Mouse (Mus musculus): ENCODE results near the gene Samd4b. TPM values are rescaled to one million over a fixed set of nuclear protein-coding genes. Genes with fewer than 3 reads are reported as not detected.

Samd4b gene
- polyA plus RNA-seq, 1 experiment from 2014 or later = 18.9 TPM

- Histone ChIP-seq H3K27ac (peak overlapping the region; percentile 67), H3K4me1 (replicated peaks) (peaks cover 74% of the 10 kb centered on the region), H3K4me2 (replicated peaks) (0 out of 2 replicates have a peak overlapping the region, but pooled peaks have one; percentile 11), H3K9ac (0 out of 2 replicates have a peak overlapping the region, but pooled peaks have one; percentile 15), H3K36me3 (no peaks in the 10 kb centered on the region), H3K27me3 (replicated peaks) (no peaks in the 10 kb centered on the region), H3K9me3 (no peaks in the 10 kb centered on the region), H3K4me3 (replicated peaks) (no peak overlapping the region)
- 59% methylated on average over 6 of the region's 6 CpGs for WGBS
- ATAC-seq = no peak
Observed at GRCm38 (mm10) chr7:28585001-28585400, 12.9 kb downstream of the Samd4b start.

GRCm38 (mm10) chr7:28584468-28584867 is 13.5 kb downstream of the Samd4b start:
- Histone ChIP-seq H3K4me1 (replicated peaks) (peaks cover 78% of the 10 kb centered on the region), H3K4me2 (replicated peaks) (peak overlapping the region; percentile 39; the same call in 1 of the 2 replicates), H3K9ac (0 out of 2 replicates have a peak overlapping the region, but pooled peaks have one; percentile 15), H3K4me3 (replicated peaks) (no peak overlapping the region), H3K9me3 (no peaks in the 10 kb centered on the region), H3K27ac (peak overlapping the region; percentile 67), H3K27me3 (replicated peaks) (no peaks in the 10 kb centered on the region), H3K36me3 (0 out of 2 replicates have a peak, but pooled peaks cover under 1% of the 10 kb centered on the region)
- no peak for ATAC-seq
- WGBS = 47% methylated on average over 4 of the region's 4 CpGs

DNA sequence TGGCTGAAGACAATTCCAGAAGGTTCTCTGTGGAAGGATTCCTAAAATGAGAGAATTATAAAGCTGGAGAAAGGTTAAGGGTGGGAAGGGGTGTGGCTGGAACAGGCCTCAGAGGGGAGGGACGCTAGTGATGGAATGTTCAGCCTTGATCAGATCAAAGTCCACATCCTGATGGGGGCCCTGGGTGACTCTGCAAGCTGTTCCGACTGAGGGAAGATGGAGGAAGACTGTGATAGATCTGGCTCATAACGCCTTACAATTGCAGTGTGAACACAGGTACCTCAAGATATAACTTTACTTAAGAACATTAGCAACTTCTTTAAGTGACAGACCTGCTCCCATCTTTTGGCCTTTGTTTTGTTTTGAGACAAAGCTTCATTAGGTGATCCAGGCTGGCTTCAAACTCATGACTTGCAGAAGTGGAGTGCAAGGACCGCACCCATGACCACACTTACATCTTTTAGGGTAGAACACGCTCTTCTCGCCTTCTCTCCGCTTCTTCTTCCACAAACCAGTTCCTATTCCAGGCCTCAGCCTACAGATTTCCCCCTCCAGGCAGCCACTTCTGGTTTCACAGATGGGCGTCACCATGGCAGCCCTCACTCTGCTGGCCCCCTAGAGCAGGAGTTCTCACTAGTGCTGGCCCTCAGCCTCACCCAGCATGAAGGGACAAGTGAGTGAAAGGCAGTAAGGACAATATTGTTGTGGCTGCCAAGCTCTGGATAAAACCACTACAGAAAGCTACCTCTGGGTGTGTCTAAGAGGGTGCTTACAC is 14.2 kb downstream of the Samd4b start:
- Histone ChIP-seq H3K27ac (peak overlapping the region; percentile 67), H3K4me3 (replicated peaks) (no peak overlapping the region), H3K9ac (no peak overlapping the region), H3K36me3 (0 out of 2 replicates have a peak, but pooled peaks cover 6% of the 10 kb centered on the region), H3K27me3 (replicated peaks) (no peaks in the 10 kb centered on the region), H3K4me1 (replicated peaks) (peaks cover 85% of the 10 kb centered on the region), H3K4me2 (replicated peaks) (peak overlapping the region; percentile 39), H3K9me3 (no peaks in the 10 kb centered on the region)
- 60% methylated on average over 8 of the region's 8 CpGs for WGBS
- ATAC-seq = peak; percentile 84

DNA sequence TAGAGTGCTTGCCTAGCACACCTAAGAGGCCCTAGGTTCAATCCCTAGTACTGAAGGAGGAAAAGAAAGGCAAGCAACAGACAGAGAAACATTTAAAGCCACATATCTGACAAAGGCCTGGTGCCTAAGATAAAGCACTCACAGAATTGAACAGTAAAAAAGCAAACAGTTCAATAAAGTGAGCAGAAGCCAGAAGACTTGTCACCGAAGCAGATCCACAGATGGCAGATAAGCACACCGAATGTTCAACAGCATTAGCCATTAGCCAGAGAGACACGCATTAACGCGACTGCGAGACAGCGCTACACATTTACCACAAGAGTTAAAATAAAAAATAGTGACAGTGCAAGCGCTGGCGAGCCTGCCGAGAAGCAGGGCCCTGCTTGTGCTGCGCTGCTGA is 15.1 kb downstream of the Samd4b start:
- no peak for ATAC-seq
- peak overlapping the region; percentile 39; the same call in 1 of the 2 replicates for H3K4me2 ChIP-seq (replicated peaks)
- no peak overlapping the region for H3K9ac ChIP-seq
- H3K4me1 ChIP-seq (replicated peaks) = peaks cover 86% of the 10 kb centered on the region
- peak overlapping the region; percentile 67 for H3K27ac ChIP-seq
- H3K9me3 ChIP-seq = no peaks in the 10 kb centered on the region
- 0 out of 2 replicates have a peak, but pooled peaks cover 6% of the 10 kb centered on the region for H3K36me3 ChIP-seq
- no peak overlapping the region for H3K4me3 ChIP-seq (replicated peaks)
- H3K27me3 ChIP-seq (replicated peaks) = no peaks in the 10 kb centered on the region
- WGBS = 56% methylated on average over 11 of the region's 11 CpGs

- WGBS = 62% methylated on average over 4 of the region's 4 CpGs
- Histone ChIP-seq H3K27ac (peak overlapping the region; percentile 67), H3K27me3 (replicated peaks) (no peaks in the 10 kb centered on the region), H3K4me2 (replicated peaks) (peak overlapping the region; percentile 26; the same call in 1 of the 2 replicates), H3K9ac (no peak overlapping the region), H3K9me3 (no peaks in the 10 kb centered on the region), H3K36me3 (0 out of 2 replicates have a peak, but pooled peaks cover 6% of the 10 kb centered on the region), H3K4me3 (replicated peaks) (no peak overlapping the region), H3K4me1 (replicated peaks) (peaks cover 86% of the 10 kb centered on the region)
- ATAC-seq = peak; percentile 19
Observed at GRCm38 (mm10) chr7:28581721-28582120, 16.2 kb downstream of the Samd4b start.

GRCm38 (mm10) chr7:28579826-28580225 is 18.1 kb downstream of the Samd4b start:
- Histone ChIP-seq H3K4me3 (replicated peaks) (no peak overlapping the region), H3K27ac (no peak overlapping the region; the same call in 1 of the 2 replicates), H3K4me1 (replicated peaks) (peaks cover 78% of the 10 kb centered on the region), H3K36me3 (0 out of 2 replicates have a peak, but pooled peaks cover 6% of the 10 kb centered on the region), H3K9me3 (no peaks in the 10 kb centered on the region), H3K9ac (no peak overlapping the region), H3K4me2 (replicated peaks) (no peak overlapping the region), H3K27me3 (replicated peaks) (no peaks in the 10 kb centered on the region)
- WGBS = 72% methylated on average over 5 of the region's 5 CpGs
- no peak for ATAC-seq

DNA sequence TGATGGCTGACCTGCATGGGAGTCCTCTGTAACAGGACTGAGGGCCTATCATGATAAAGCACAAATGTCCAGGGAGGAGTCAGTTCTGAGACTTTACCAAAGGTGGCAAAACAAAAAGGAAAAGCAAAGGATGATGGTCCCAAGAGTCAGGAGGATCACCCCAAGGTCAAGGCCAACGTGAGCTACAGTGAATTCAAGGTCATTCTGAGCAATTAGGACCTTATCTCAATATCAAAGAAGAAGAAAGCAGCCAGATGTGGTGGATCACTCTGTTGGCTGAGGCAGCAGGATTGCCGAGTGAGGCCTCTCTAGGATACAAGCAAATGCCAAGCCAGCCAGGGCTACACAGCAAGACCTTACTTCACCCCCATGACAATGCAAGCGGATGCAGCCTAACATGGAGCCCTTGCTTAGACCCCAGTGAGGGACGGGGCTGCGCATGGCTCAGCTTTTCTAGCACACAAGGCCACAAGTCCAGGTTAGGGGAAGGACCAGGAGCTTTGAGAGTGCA is 19.3 kb downstream of the Samd4b start:
- Histone ChIP-seq H3K4me3 (replicated peaks) (no peak overlapping the region), H3K4me1 (replicated peaks) (peaks cover 73% of the 10 kb centered on the region), H3K27me3 (replicated peaks) (no peaks in the 10 kb centered on the region), H3K4me2 (replicated peaks) (peak overlapping the region; percentile 30; the same call in 1 of the 2 replicates), H3K9me3 (no peaks in the 10 kb centered on the region), H3K36me3 (0 out of 2 replicates have a peak, but pooled peaks cover 6% of the 10 kb centered on the region), H3K9ac (no peak overlapping the region), H3K27ac (peak overlapping the region; percentile 83)
- 65% methylated on average over 5 of the region's 5 CpGs for WGBS
- ATAC-seq = no peak

DNA sequence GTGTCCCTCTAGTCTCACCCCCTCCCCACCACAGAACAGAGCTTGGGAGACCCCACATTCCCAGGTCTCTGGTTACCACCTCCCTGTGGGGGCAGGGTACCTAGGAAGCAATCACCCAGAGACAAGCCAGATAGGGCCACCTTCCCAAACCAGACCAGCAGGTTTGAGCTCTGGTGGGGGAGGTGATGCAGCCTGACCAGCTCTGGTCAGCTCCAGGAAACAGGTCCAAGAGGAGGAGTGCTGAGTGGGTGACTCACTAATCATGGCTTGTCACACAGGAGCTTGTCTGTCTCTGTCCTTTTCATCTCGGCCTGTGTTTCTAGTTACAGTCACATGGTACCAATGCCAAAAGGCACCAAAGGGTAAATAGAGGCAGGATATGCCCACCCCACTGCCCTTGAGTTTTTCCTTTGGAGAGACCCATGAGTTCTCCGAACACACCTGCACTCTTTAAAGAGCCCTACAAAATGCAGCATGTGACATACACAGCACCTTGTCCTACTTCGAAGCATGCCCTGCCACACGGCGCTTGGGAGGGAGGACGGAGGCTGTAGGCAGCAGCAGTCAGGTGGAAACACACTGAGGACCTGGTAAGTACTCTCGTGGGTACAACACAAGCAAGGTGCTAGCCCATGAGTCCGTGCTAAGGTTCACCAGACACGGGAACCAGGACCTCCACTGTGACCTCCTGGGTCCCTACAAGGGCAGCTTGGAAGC is 20.0 kb downstream of the Samd4b start:
- Histone ChIP-seq H3K27ac (peak overlapping the region; percentile 83), H3K27me3 (replicated peaks) (no peaks in the 10 kb centered on the region), H3K36me3 (0 out of 2 replicates have a peak, but pooled peaks cover 6% of the 10 kb centered on the region), H3K4me2 (replicated peaks) (peak overlapping the region; percentile 30; the same call in 1 of the 2 replicates), H3K4me3 (replicated peaks) (no peak overlapping the region), H3K9ac (0 out of 2 replicates have a peak overlapping the region, but pooled peaks have one; percentile 20), H3K4me1 (replicated peaks) (peaks cover 74% of the 10 kb centered on the region), H3K9me3 (no peaks in the 10 kb centered on the region)
- WGBS = 54% methylated on average over 9 of the region's 9 CpGs
- peak; percentile 84 for ATAC-seq

GRCm38 (mm10) chr7:28576271-28576914 is 21.6 kb downstream of the Samd4b start:
- Histone ChIP-seq H3K9ac (no peak overlapping the region), H3K4me2 (replicated peaks) (no peak overlapping the region; the same call in 1 of the 2 replicates), H3K9me3 (no peaks in the 10 kb centered on the region), H3K4me3 (replicated peaks) (no peak overlapping the region), H3K36me3 (0 out of 2 replicates have a peak, but pooled peaks cover 6% of the 10 kb centered on the region), H3K27ac (peak overlapping the region; percentile 83), H3K4me1 (replicated peaks) (peaks cover 76% of the 10 kb centered on the region), H3K27me3 (replicated peaks) (no peaks in the 10 kb centered on the region)
- peak; percentile 36 for ATAC-seq
- WGBS = 69% methylated on average over 5 of the region's 5 CpGs

DNA sequence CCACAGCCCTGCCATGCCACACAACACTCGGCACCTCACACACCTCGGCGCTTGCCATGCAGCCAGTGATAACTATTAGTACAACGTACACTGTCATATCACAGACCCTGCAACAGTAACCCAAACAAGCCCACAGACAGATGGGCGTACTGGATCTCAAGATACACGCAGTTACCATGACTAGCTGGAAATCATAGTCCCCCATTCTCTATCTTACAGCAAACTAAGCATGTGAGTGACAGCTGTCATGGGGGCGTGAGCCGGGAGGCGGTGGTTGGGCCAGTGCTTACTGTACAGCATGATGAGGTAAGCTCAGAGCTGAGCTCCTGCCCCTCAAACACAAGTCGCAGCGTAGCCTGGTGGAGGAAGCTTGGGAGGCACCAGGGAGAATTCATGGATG is 22.3 kb downstream of the Samd4b start:
- no peak overlapping the region for H3K4me2 ChIP-seq (replicated peaks)

DNA sequence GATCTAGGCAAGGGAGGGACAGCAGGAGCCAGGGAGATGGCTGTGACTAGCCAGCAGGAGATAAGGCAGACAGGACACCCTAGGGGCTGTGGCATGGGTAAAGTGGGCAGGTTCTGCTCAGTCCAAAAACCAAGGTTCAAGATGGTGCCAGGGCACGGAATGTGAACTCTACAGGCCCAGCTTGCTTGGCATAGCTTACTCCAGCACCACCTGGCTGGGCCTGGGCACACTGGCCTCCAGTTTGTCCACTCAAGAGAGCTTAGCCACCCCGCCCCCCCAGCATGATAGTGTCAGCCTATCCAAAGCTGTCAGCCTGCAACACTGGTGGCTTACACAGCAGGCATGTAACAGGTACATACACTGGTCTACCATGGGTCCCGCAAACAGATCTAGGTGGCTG is 24.7 kb downstream of the Samd4b start:
- H3K4me1 ChIP-seq (replicated peaks) = peaks cover 69% of the 10 kb centered on the region

More for the DNA sequence above, 22.3 kb downstream of the Samd4b start:
- H3K36me3 ChIP-seq = 0 out of 2 replicates have a peak, but pooled peaks cover 6% of the 10 kb centered on the region
- H3K27me3 ChIP-seq (replicated peaks) = no peaks in the 10 kb centered on the region
- H3K4me3 ChIP-seq (replicated peaks) = no peak overlapping the region
- no peak overlapping the region for H3K9ac ChIP-seq
- H3K9me3 ChIP-seq = no peaks in the 10 kb centered on the region
- H3K27ac ChIP-seq = no peak overlapping the region
- WGBS = 87% methylated on average over 11 of the region's 11 CpGs
- peaks cover 79% of the 10 kb centered on the region for H3K4me1 ChIP-seq (replicated peaks)
- no peak for ATAC-seq

More for the DNA sequence above, 24.7 kb downstream of the Samd4b start:
- H3K4me3 ChIP-seq (replicated peaks) = no peak overlapping the region
- 88% methylated on average over 3 of the region's 3 CpGs for WGBS
- no peak overlapping the region for H3K4me2 ChIP-seq (replicated peaks)
- H3K27ac ChIP-seq = peak overlapping the region; percentile 52
- no peaks in the 10 kb centered on the region for H3K27me3 ChIP-seq (replicated peaks)
- no peak overlapping the region for H3K9ac ChIP-seq
- H3K9me3 ChIP-seq = no peaks in the 10 kb centered on the region
- H3K36me3 ChIP-seq = 0 out of 2 replicates have a peak, but pooled peaks cover 6% of the 10 kb centered on the region
- ATAC-seq = no peak
